Mouse (Mus musculus) right cerebral cortex, postnatal 10 days (tissue): Measurements from ENCODE around the gene Mrpl35.

Source experiments
- DNase-seq, 2 experiments: peaks; one replicate each; pipeline ENCODE4 v3.0.0; 2021; ENCODE audit warnings: low spot score in 2 of 2

Gene Mrpl35

GRCm38 (mm10) chr6:71801011-71801713 is 25.6 kb downstream of the Mrpl35 start:
- no peak for DNase-seq

GRCm38 (mm10) chr6:71799391-71799790 is 27.4 kb downstream of the Mrpl35 start:
- no peak for DNase-seq

- no peak for DNase-seq
Observed at GRCm38 (mm10) chr6:71791771-71792170, 35.0 kb downstream of the Mrpl35 start.

- no peak for DNase-seq
Observed at GRCm38 (mm10) chr6:71788348-71788747, 38.4 kb downstream of the Mrpl35 start.

GRCm38 (mm10) chr6:71783165-71783564 is 43.6 kb downstream of the Mrpl35 start:
- DNase-seq: no peak

- peak in 1 of 2 experiments; percentile 47 for DNase-seq
Observed at GRCm38 (mm10) chr6:71780431-71780830, 46.3 kb downstream of the Mrpl35 start.

- DNase-seq: no peak
Observed at GRCm38 (mm10) chr6:71779831-71780230, 46.9 kb downstream of the Mrpl35 start.

- DNase-seq: no peak
Observed at GRCm38 (mm10) chr6:71778016-71778415, 48.8 kb downstream of the Mrpl35 start.

- DNase-seq: peak in 1 of 2 experiments; percentile 35
Observed at GRCm38 (mm10) chr6:71772636-71773208, 54.0 kb downstream of the Mrpl35 start.

GRCm38 (mm10) chr6:71772156-71772555 is 54.6 kb downstream of the Mrpl35 start:
- DNase-seq: peak; percentile 70 to 86

GRCm38 (mm10) chr6:71771282-71771681 is 55.5 kb downstream of the Mrpl35 start:
- DNase-seq: no peak

- DNase-seq: no peak
Observed at GRCm38 (mm10) chr6:71770856-71771255, 55.9 kb downstream of the Mrpl35 start.

- no peak for DNase-seq
Observed at GRCm38 (mm10) chr6:71769901-71770690, 56.7 kb downstream of the Mrpl35 start.

GRCm38 (mm10) chr6:71767761-71768160 is 59.0 kb downstream of the Mrpl35 start:
- no peak for DNase-seq
